Mouse (Mus musculus) hematopoietic stem cell, adult 5-6 weeks (primary cell): ENCODE results near the gene Lrrc28. TPM values are rescaled to one million over a fixed set of nuclear protein-coding genes. Genes with fewer than 3 reads are reported as not detected.

ENCODE experiments used
- ATAC-seq, 2 experiments: fragments of 125-278 bp in 1 of 2; replicated peaks in 1 of 2; 2 replicates each; pipeline ENCODE4 v1.8.0; 2016 to 2017; ENCODE audit warnings: inconsistent platforms in 2 of 2, mild to moderate bottlenecking in 2 of 2, moderate number of reproducible peaks in 2 of 2, low read depth in 1 of 2, moderate TSS enrichment in 1 of 2; ENCODE audit not compliant: low FRiP score in 2 of 2, poor library complexity in 2 of 2, severe bottlenecking in 2 of 2, insufficient read depth in 1 of 2, low TSS enrichment in 1 of 2
- total RNA-seq: library from RNA; stranded (forward); fragments of 172-1452, 232-1000 nt; gene quantifications from 2 replicates; pipeline ENCODE4 v1.2.3, GENCODE M21; 2017

The Lrrc28 gene
- total RNA-seq, 1 experiment from 2014 or later = 20.6 TPM

- ATAC-seq = no peak
These were observed 158.7 kb downstream of the Lrrc28 start for GRCm38 (mm10) chr7:67486417-67486816.

GRCm38 (mm10) chr7:67483698-67484097, 161.4 kb downstream of the Lrrc28 start:
- ATAC-seq = no peak

GRCm38 (mm10) chr7:67479576-67480413, 165.3 kb downstream of the Lrrc28 start:
- ATAC-seq = no peak

- ATAC-seq = peak; percentile 13 to 29; a peak in 1 of 4 replicates
These were observed 165.9 kb downstream of the Lrrc28 start for GRCm38 (mm10) chr7:67479168-67479567.

- no peak for ATAC-seq
These were observed 167.1 kb downstream of the Lrrc28 start for GRCm38 (mm10) chr7:67477996-67478395.

- no peak for ATAC-seq
These were observed 173.8 kb downstream of the Lrrc28 start for GRCm38 (mm10) chr7:67471295-67471694.

GRCm38 (mm10) chr7:67468802-67469408, 176.2 kb downstream of the Lrrc28 start:
- ATAC-seq = no peak

- no peak for ATAC-seq
These were observed 176.9 kb downstream of the Lrrc28 start for GRCm38 (mm10) chr7:67468180-67468579.

- ATAC-seq = no peak
These were observed 178.7 kb downstream of the Lrrc28 start for GRCm38 (mm10) chr7:67466322-67466721.

GRCm38 (mm10) chr7:67464633-67465032, 180.4 kb downstream of the Lrrc28 start:
- ATAC-seq = peak; percentile 38 to 43; a peak in 3 of 4 replicates

GRCm38 (mm10) chr7:67463565-67463964, 181.5 kb downstream of the Lrrc28 start:
- ATAC-seq = no peak

Other genes with a start within 250 kb of the Lrrc28 start
- 1.8 and 5.2 TPM in 2 replicates for gene Ttc23, start 2.1 kb upstream of the Lrrc28 start, total RNA-seq
- gene Synm, start 114.5 kb upstream of the Lrrc28 start, total RNA-seq = 0.05 and 0.25 TPM in 2 replicates